Comparison of ENCODE assay signal across 17 mouse cellular contexts in the genomic region with DNA sequence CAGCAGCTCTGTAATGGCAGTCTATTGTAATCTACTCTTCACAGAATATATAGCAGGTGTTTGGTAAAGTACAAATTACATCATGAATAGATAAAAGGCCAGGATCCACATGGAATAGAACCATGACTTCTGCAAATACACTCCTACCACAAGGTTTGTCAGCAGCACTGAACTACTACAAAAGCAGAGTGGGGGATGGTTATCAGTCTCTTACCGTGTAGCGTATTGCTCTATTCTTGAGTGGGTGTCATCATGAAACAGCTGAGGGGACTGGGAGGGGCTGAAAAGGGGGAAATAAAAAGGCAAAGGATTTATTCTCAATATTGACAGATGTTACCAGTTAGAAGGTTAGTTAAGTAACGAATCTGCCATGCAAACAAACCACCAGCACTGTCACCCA.
A peak's percentile ranks its signal among the peaks of the same experiment; 100 is the strongest.
DNase-seq lines count a peak whose midpoint lies in the region; TF ChIP-seq lines count a peak whose summit lies in the region.
"Had no signal": no experiment of that assay in that cellular context is flagged by ENCODE, and none has a peak within 500 bp of the region (broad histone marks: within the 10 kb centered on the region; RNA-seq: fewer than 3 reads in every experiment).

No protein-coding gene starts in this region.

- intact Hi-C loops in left cerebral cortex, postnatal 36 days (cut with DNase I), result no loop called here

- no peak overlapping the region for H3K9ac ChIP-seq in MEL (ENCODE audit: control insufficient read depth, low read depth, low read length, poor library complexity, severe bottlenecking)

- H3K27me3 ChIP-seq in MEL (ENCODE audit: control insufficient read depth in 1 of 2, insufficient read depth in 2 of 2, low read length in 2 of 2), result no peaks in the 10 kb centered on the region
- H3K27me3 ChIP-seq: CH12.LX, Patski had no signal

- H3K36me3 ChIP-seq in MEL (ENCODE audit: control insufficient read depth in 1 of 2, insufficient read depth in 2 of 2, low read length in 2 of 2), result no peaks in the 10 kb centered on the region

- peaks cover 0 to 3% of the 10 kb centered on the region in 2 experiments; a peak in 2 of 4 replicates for H3K4me1 ChIP-seq in MEL (ENCODE audit: control insufficient read depth in 1 of 2, insufficient read depth in 2 of 2, low read length in 2 of 2)

- no peak for TF ChIP-seq RAD21 in MEL (IDR thresholded peaks at IDR 0.05; ENCODE audit: low read depth, low read length)

- peak in 1 of 2 experiments; percentile 60; a peak in 2 of 4 replicates for TF ChIP-seq EP300 in MEL (IDR thresholded peaks at IDR 0.05; ENCODE audit: low read depth in 1 of 2, low read length in 2 of 2)

- no peak overlapping the region for H3K27ac ChIP-seq in MEL (ENCODE audit: control insufficient read depth, low read depth, low read length)

- H3K79me2 ChIP-seq in MEL (ENCODE audit: control insufficient read depth, insufficient read depth, low read length, poor library complexity), result no peaks in the 10 kb centered on the region

- H3K4me3 ChIP-seq in MEL (ENCODE audit: control insufficient read depth in 1 of 2, insufficient read depth in 1 of 2, low read depth in 2 of 2, low read length in 2 of 2), result no peak overlapping the region

- TF ChIP-seq CTCF in MEL (IDR thresholded peaks at IDR 0.05 in 2 of 3, conservative IDR thresholded peaks at IDR 0.05 in 1 of 3; ENCODE audit: control insufficient read depth in 1 of 3, insufficient read depth in 1 of 3, low read depth in 2 of 3, low read length in 3 of 3, poor library complexity in 1 of 3, severe bottlenecking in 1 of 3), result no peak

- no peak for TF ChIP-seq POLR2A in MEL (IDR thresholded peaks at IDR 0.05; ENCODE audit: control insufficient read depth in 1 of 2, insufficient read depth in 1 of 2, low read depth in 1 of 2, low read length in 2 of 2, poor library complexity in 1 of 2)

- DNase-seq in MEL (ENCODE audit: low read depth, low spot score), result peak; percentile 71
- no peak for DNase-seq in left cerebral cortex, postnatal 36 days (ENCODE audit: low spot score in 2 of 2)
- DNase-seq: adrenal gland, adult 2 months; adrenal gland, adult 8-10 months; adrenal gland, postnatal 10 days; adrenal gland, postnatal 14 days; adrenal gland, postnatal 25 days; adrenal gland, postnatal 36 days; B cell, adult 2 months; cerebellum, adult 11 months; cerebellum, adult 11-12 months; cerebellum, adult 18-20 months; cerebellum, adult 2 months; cerebellum, adult 8-10 months had no signal

- no peaks in the 10 kb centered on the region for H3K9me3 ChIP-seq in MEL (replicated peaks; ENCODE audit: insufficient read depth, low read length)
- H3K9me3 ChIP-seq: G1E had no signal

TF ChIP-seq in MEL, 35 proteins besides CTCF, POLR2A, EP300 and RAD21:
- TF ChIP-seq ZMIZ1 (IDR thresholded peaks at IDR 0.05; ENCODE audit: low read depth, low read length) (no peak), MXI1 (IDR thresholded peaks at IDR 0.05; ENCODE audit: low read depth, low read length) (peak; percentile 48; the same call in 1 of the 2 replicates), GATA1 (IDR thresholded peaks at IDR 0.05; ENCODE audit: low read depth, low read length) (0 out of 2 replicates have a peak, but pooled peaks have one; percentile 8), ETS1 (IDR thresholded peaks at IDR 0.05; ENCODE audit: low read depth, low read length) (peak; percentile 96)
